Mouse (Mus musculus) lung, postnatal 0 days (tissue): ENCODE results near the gene Sorcs2.

Experiments used
- CTCF ChIP-seq: IDR thresholded peaks from 2 replicates; pipeline ENCODE4 v1.5.1; 2016; ENCODE audit warnings: antibody characterized with exemption, mild to moderate bottlenecking
- EP300 ChIP-seq: IDR thresholded peaks from 2 replicates; pipeline ENCODE4 v1.6.1; 2016; ENCODE audit warnings: antibody characterized with exemption, mild to moderate bottlenecking, control low read depth

DNA sequence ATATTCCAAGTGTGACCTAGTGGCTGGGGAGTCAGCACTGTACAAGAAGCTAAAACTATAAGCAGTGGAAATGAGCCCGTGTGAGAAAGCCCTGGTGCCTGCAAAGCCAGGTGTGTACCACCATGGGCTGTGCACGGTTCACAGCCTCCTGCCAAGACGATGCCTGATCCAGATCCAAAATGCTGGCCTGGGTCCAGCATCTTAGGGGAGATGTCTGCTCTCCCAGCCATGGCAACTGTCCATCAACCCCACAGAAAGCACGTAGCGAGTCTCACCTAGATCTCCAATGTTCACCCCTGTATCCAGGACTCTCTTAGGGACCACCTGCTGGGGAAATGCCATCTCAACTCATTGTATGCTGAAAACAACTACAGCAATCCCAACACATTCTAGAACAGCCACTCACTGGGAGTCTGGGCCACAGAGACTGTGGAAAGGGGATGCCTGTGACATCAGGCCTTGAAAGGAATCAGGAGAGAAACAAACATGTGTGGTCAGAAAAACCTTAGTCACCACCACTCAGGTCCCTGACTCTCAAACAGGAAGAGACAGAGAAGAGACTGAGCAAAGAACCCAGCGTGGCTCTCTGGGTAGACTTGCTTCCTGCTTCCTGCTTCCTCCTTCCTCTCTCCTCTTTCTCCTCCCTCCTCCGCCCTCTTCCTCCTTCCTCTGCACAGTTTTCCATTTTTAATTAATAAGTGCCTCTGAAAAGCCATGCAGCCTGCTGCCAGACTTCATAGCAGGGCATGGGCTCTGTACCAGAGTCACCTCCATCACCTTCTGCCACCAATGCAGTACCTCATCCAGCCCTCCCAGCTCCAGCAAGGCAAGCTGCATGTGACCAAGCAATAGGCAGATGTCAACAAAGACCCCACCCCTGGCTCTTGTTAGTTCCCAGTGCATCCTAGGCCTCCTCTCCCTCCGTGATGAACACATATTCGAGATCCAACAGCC lies 71.6 kb downstream of the Sorcs2 start:
- TF ChIP-seq EP300, result no peak
- no peak for TF ChIP-seq CTCF
